9 mouse cellular contexts compared by ENCODE assay signal in genomic region chr17:34034064-34034463, GRCm38 (mm10). TPM values are rescaled to one million over a fixed set of nuclear protein-coding genes. Genes with fewer than 3 reads are reported as not detected.
A peak's percentile ranks its signal among the peaks of the same experiment; 100 is the strongest.
DNase-seq lines count a peak whose midpoint lies in the region; ATAC-seq and TF ChIP-seq lines count a peak whose summit lies in the region.
"Had no signal": no experiment of that assay in that cellular context is flagged by ENCODE, and none has a peak within 500 bp of the region (broad histone marks: within the 10 kb centered on the region; RNA-seq: fewer than 3 reads in every experiment).

No protein-coding gene starts in this region.

- no peak for ATAC-seq in heart, embryonic 13.5 days (ENCODE audit: extremely low read depth, insufficient number of reproducible peaks, low FRiP score, low TSS enrichment)
- no peak for ATAC-seq in neural tube, embryonic 12.5 days (ENCODE audit: low FRiP score, low read depth)

- H3K4me3 ChIP-seq in layer of hippocampus, adult 2 months = peak overlapping the region; percentile 14; the same call in 1 of the 2 replicates
- H3K4me3 ChIP-seq in heart, embryonic 13.5 days = no peak overlapping the region
- no peak overlapping the region for H3K4me3 ChIP-seq in neural tube, embryonic 12.5 days
- H3K4me3 ChIP-seq: neural tube, embryonic 13.5 days had no signal

- H3K4me1 ChIP-seq in heart, embryonic 13.5 days = peaks cover 47% of the 10 kb centered on the region
- peaks cover 50% of the 10 kb centered on the region for H3K4me1 ChIP-seq in neural tube, embryonic 12.5 days

- peaks cover 60% of the 10 kb centered on the region for H3K36me3 ChIP-seq in heart, embryonic 13.5 days
- H3K36me3 ChIP-seq in neural tube, embryonic 12.5 days = peaks cover 53% of the 10 kb centered on the region

- WGBS in heart, embryonic 13.5 days = 58% methylated on average over 10 of the region's 10 CpGs
- WGBS in neural tube, embryonic 12.5 days = 76% methylated on average over 10 of the region's 10 CpGs

- no peak overlapping the region for H3K27ac ChIP-seq in layer of hippocampus, adult 2 months
- H3K27ac ChIP-seq in heart, embryonic 13.5 days (replicated peaks) = no peak overlapping the region
- H3K27ac ChIP-seq in neural tube, embryonic 12.5 days = no peak overlapping the region

- TF ChIP-seq CTCF in layer of hippocampus, adult 2 months (conservative IDR thresholded peaks at IDR 0.05) = peak; percentile 89

- H3K27me3 ChIP-seq in heart, embryonic 13.5 days (replicated peaks) = peaks cover 18% of the 10 kb centered on the region
- H3K27me3 ChIP-seq in neural tube, embryonic 12.5 days (replicated peaks) = no peaks in the 10 kb centered on the region
- H3K27me3 ChIP-seq: neural tube, embryonic 13.5 days had no signal

- H3K9me3 ChIP-seq in heart, embryonic 13.5 days = no peaks in the 10 kb centered on the region
- H3K9me3 ChIP-seq in neural tube, embryonic 12.5 days = no peaks in the 10 kb centered on the region
- H3K9me3 ChIP-seq: neural tube, embryonic 13.5 days had no signal

- H3K4me2 ChIP-seq in heart, embryonic 13.5 days = no peak overlapping the region
- 0 out of 2 replicates have a peak overlapping the region, but pooled peaks have one; percentile 3 for H3K4me2 ChIP-seq in neural tube, embryonic 12.5 days (replicated peaks)

- peak in 1 of 2 experiments; percentile 84 for DNase-seq in layer of hippocampus, adult 2 months (ENCODE audit: low spot score in 2 of 2)
- no peak for DNase-seq in layer of hippocampus, adult 9-10 months (ENCODE audit: low spot score)
- DNase-seq in Muller cell, postnatal 12 days (ENCODE audit: inconsistent ontology term) = peak; percentile 40
- DNase-seq in cerebellum, adult 8-10 months = peak; percentile 69
- DNase-seq in liver = peak; percentile 77
- peak; percentile 50 for DNase-seq in yolk sac, embryonic 10.5 days (ENCODE audit: low spot score)

- peak overlapping the region; percentile 92; the same call in 1 of the 2 replicates for H3K9ac ChIP-seq in heart, embryonic 13.5 days
- H3K9ac ChIP-seq in neural tube, embryonic 12.5 days = no peak overlapping the region

RNA-seq across cellular contexts. Expression of gene Rxrb, which starts 2.5 kb away (rescaled TPM):
- total RNA-seq in layer of hippocampus, adult 2 months (2021) = 10 to 100 TPM; 80.6 to 85.5 TPM
- 28.5 and 32.4 TPM in 2 replicates for polyA plus RNA-seq in heart, embryonic 13.5 days (2015; fragmentation: Nextera tagmentation; extraction: Ambion mirVana)
- 65.2 and 69.1 TPM in 2 replicates for polyA plus RNA-seq in neural tube, embryonic 12.5 days (2016; fragmentation: Nextera tagmentation; extraction: Ambion mirVana)

RNA-seq across cellular contexts. Expression of gene Slc39a7, which starts 2.6 kb away (rescaled TPM):
- total RNA-seq in layer of hippocampus, adult 2 months (2021) = 10 to 100 TPM; 97.7 to 98.9 TPM
- 128 and 130 TPM in 2 replicates for polyA plus RNA-seq in heart, embryonic 13.5 days (2015; fragmentation: Nextera tagmentation; extraction: Ambion mirVana)
- polyA plus RNA-seq in neural tube, embryonic 12.5 days (2016; fragmentation: Nextera tagmentation; extraction: Ambion mirVana) = 172 and 173 TPM in 2 replicates

RNA-seq across cellular contexts. Expression of gene Col11a2, which starts 5.2 kb away (rescaled TPM):
- total RNA-seq in layer of hippocampus, adult 2 months (2021) = 10 to 100 TPM; 18.9 to 23.1 TPM
- polyA plus RNA-seq in heart, embryonic 13.5 days (2015; fragmentation: Nextera tagmentation; extraction: Ambion mirVana) = 0.34 and 0.64 TPM in 2 replicates
- polyA plus RNA-seq in neural tube, embryonic 12.5 days (2016; fragmentation: Nextera tagmentation; extraction: Ambion mirVana) = 5.7 and 6.3 TPM in 2 replicates

RNA-seq across cellular contexts. Expression of gene H2-Ke6, which starts 6.2 kb away (rescaled TPM):
- 10 to 100 TPM; 55.6 to 59.5 TPM for total RNA-seq in layer of hippocampus, adult 2 months (2021)
- 37.7 and 45.6 TPM in 2 replicates for polyA plus RNA-seq in heart, embryonic 13.5 days (2015; fragmentation: Nextera tagmentation; extraction: Ambion mirVana)
- 61.3 and 70.6 TPM in 2 replicates for polyA plus RNA-seq in neural tube, embryonic 12.5 days (2016; fragmentation: Nextera tagmentation; extraction: Ambion mirVana)

RNA-seq across cellular contexts. Expression of gene Ring1, which starts 9.6 kb away (rescaled TPM):
- 10 to 100 TPM; 39.6 to 45.2 TPM for total RNA-seq in layer of hippocampus, adult 2 months (2021)
- 10.4 and 14.9 TPM in 2 replicates for polyA plus RNA-seq in heart, embryonic 13.5 days (2015; fragmentation: Nextera tagmentation; extraction: Ambion mirVana)
- 25.9 and 30.7 TPM in 2 replicates for polyA plus RNA-seq in neural tube, embryonic 12.5 days (2016; fragmentation: Nextera tagmentation; extraction: Ambion mirVana)
